Mouse (Mus musculus) adrenal gland, postnatal 25 days (tissue): ENCODE measurements around the gene Gm21936. TPM values are rescaled to one million over a fixed set of nuclear protein-coding genes. Genes with fewer than 3 reads are reported as not detected.
"Not testable (repeated sequence)": the region's sequence is repeated elsewhere in the genome, so short reads cannot be mapped to it uniquely, and the experiment has no call there.

ENCODE experiments used
- DNase-seq: peaks from one replicate; pipeline ENCODE4 v3.0.0; 2021; ENCODE audit warnings: mixed read lengths
- long read RNA-seq: library from polyadenylated mRNA; stranded (forward); transcript quantifications from one replicate; pipeline ENCODE4 v2.0.0, GENCODE M21; 2021
- total RNA-seq: library from RNA; stranded (reverse); gene quantifications from 2 replicates; pipeline ENCODE4 v1.2.3, GENCODE M21; 2021

Gene Gm21936
- not detected in 2 replicates for total RNA-seq
- long read RNA-seq = 0 reads

DNA sequence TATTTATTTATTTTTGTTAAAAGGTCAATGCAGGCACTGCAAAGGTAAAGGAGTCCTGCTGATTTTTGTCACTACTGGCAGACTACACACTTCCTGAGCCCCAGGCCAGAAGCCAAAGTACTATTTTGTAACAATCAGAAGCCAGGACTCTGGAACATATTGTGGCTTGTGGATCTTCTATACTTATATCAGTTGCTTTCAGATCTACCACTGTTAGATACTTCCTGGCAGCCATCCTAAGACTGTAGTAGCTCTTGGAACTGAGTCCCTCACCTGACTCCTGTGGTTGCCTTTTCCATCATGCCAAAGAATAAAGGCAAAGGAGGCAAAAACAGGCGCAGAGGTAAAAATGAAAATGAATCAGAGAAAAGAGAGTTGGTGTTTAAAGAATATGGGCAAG lies at the start of gene Gm21936:
TSS of gene Gm21936 (plus strand) at position 301 of the 400 bp plus-strand sequence.
- not testable (repeated sequence) for DNase-seq

DNA sequence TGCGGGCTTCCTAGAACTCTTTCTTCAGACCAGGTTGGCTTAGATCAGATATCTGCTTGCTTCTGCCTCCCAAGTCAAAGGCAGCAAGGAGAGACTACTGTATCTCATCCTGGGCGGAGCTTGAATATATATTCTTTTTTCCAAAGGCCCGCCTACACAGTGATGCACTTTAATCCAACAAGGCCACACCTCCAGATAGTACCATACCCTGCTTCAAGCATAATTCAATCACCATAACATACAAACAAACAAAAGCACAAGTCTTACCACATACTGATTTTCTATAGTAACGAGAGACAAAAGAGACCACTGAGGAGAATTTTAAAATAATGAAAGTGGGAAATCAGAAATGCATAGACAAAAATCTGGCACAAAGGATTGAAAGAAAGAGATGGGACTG lies 19.7 kb upstream of the Gm21936 start, which contains the start of gene Gm21319:
TSS of gene Gm21319 (minus strand) at position 101 of the 400 bp plus-strand sequence.
- not testable (repeated sequence) for DNase-seq

DNA sequence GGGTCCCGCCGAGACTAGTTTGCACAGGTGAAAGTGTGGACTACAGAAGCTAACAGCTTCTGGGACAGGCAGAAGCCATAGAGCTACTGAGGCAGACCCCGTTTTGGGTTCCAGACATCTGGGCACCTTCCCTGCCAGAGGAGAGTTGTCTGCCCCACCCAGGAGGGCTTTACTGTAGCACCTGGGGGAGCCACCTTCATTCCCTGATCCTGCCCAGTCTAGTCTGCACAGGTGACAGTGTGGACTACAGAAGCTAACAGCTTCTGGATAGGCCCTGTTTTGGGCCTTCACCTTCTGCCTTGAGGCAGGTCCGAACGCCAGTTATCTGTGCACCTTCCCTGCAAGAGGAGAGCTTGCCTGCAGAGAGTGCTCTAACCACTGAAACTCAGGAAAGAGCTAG lies 2.7 kb downstream of the Gm21936 start:
- DNase-seq = not testable (repeated sequence)

DNA sequence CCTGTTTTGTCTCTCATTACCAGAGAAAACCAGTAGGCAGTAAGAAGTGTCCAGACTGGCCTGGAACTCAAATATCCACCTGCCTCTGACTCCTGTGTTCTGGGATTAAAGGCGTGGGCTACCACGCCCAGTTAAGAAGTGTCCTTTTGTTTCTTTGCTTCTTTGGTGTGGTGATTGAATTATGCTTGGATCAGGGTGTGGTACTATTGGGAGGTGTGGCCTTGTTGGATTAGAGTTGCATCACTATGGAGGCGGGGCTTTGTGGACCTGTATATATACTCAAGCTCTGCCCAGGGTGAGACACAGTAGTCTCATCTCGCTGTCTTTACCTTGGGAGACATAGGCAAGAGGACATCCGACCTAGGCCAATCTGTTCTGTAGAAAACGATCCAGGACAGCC lies 21.0 kb downstream of the Gm21936 start, which contains the start of gene BB287469:
TSS of gene BB287469 (plus strand) at position 301 of the 400 bp plus-strand sequence.
- not testable (repeated sequence) for DNase-seq

DNA sequence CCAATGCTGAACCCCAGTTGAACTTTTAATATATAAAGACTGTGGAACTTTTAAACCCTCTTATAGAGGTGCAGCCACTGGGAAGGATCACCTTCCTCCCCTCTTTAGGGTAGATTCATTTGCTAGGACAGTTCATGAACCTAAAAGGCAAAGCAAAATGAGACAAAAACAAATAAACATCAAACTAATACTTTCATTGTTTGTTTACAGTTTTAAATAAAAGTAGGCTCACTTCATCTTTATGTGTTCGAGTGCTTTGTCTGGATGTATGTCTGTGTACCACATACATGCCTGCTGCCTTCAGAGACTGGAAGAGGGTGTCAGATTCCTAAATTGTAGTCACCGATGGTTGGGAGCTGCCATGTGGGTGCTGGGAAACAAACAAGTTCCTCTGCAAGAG lies 46.9 kb downstream of the Gm21936 start, which contains the start of gene Gm2001:
TSS of gene Gm2001 (minus strand) at position 101 of the 400 bp plus-strand sequence.
- not testable (repeated sequence) for DNase-seq

Other genes with a start within 250 kb of the Gm21936 start
- not detected in 2 replicates for gene Oog1, start 192.8 kb upstream of the Gm21936 start, total RNA-seq
- gene Gm4027, start 176.6 kb upstream of the Gm21936 start, total RNA-seq = not detected in 2 replicates
- gene Gm16381, start 150.9 kb upstream of the Gm21936 start, total RNA-seq = not detected in 2 replicates
- not detected in 2 replicates for gene Gm21319, start 19.8 kb upstream of the Gm21936 start, total RNA-seq
- not detected in 2 replicates for gene BB287469, start 21.1 kb downstream of the Gm21936 start, total RNA-seq
- gene Gm2001, start 46.8 kb downstream of the Gm21936 start, total RNA-seq = not detected in 2 replicates
- not detected in 2 replicates for gene Gm2016, start 78.6 kb downstream of the Gm21936 start, total RNA-seq
- gene Gm2022, start 99.9 kb downstream of the Gm21936 start, total RNA-seq = not detected in 2 replicates
- not detected in 2 replicates for gene Gm2035, start 124.3 kb downstream of the Gm21936 start, total RNA-seq
- not detected in 2 replicates for gene Gm2042, start 158.6 kb downstream of the Gm21936 start, total RNA-seq
- not detected in 2 replicates for gene Gm2075, start 216.3 kb downstream of the Gm21936 start, total RNA-seq
- gene Gm6803, start 223.3 kb downstream of the Gm21936 start, total RNA-seq = not detected in 2 replicates
- not detected in 2 replicates for gene Gm2056, start 231.5 kb downstream of the Gm21936 start, total RNA-seq